Mouse (Mus musculus): ENCODE data around the gene Agfg2.
A peak's percentile ranks its signal among the peaks of the same experiment; 100 is the strongest.
"Not testable (repeated sequence)": the region's sequence is repeated elsewhere in the genome, so short reads cannot be mapped to it uniquely, and the experiment has no call there.

Agfg2 gene

GRCm38 (mm10) chr5:137684294-137685123 lies at the start of gene Agfg2:
Agfg2 (minus strand) TSS chr5:137684726.
- DNase-seq (ENCODE audit: low spot score in 2 of 2): peak; percentile 98 to 99

GRCm38 (mm10) chr5:137733638-137734288 lies 49.2 kb upstream of the Agfg2 start:
- DNase-seq (ENCODE audit: low spot score in 2 of 2): peak; percentile 29 to 47

- DNase-seq (ENCODE audit: low spot score in 2 of 2): no peak
Measured at GRCm38 (mm10) chr5:137726767-137727166, 42.2 kb upstream of the Agfg2 start.

GRCm38 (mm10) chr5:137723840-137724239 lies 39.3 kb upstream of the Agfg2 start:
- DNase-seq (ENCODE audit: low spot score in 2 of 2): no peak

GRCm38 (mm10) chr5:137720558-137721164 lies 36.1 kb upstream of the Agfg2 start:
- not testable (repeated sequence) for DNase-seq (ENCODE audit: low spot score in 2 of 2)

GRCm38 (mm10) chr5:137719088-137719487 lies 34.6 kb upstream of the Agfg2 start:
- DNase-seq (ENCODE audit: low spot score in 2 of 2): no peak

- DNase-seq (ENCODE audit: low spot score in 2 of 2): no peak
Measured at GRCm38 (mm10) chr5:137718020-137718790, 33.7 kb upstream of the Agfg2 start.

GRCm38 (mm10) chr5:137715685-137716084 lies 31.2 kb upstream of the Agfg2 start:
- no peak for DNase-seq (ENCODE audit: low spot score in 2 of 2)

- no peak for DNase-seq (ENCODE audit: low spot score in 2 of 2)
Measured at GRCm38 (mm10) chr5:137713454-137713853, 28.9 kb upstream of the Agfg2 start.

GRCm38 (mm10) chr5:137706913-137707633 lies 22.5 kb upstream of the Agfg2 start:
- peak; percentile 20 to 33 for DNase-seq (ENCODE audit: low spot score in 2 of 2)

- no peak for DNase-seq (ENCODE audit: low spot score in 2 of 2)
Measured at GRCm38 (mm10) chr5:137705242-137705641, 20.7 kb upstream of the Agfg2 start.

- no peak for DNase-seq (ENCODE audit: low spot score in 2 of 2)
Measured at GRCm38 (mm10) chr5:137699850-137700249, 15.3 kb upstream of the Agfg2 start.

- DNase-seq (ENCODE audit: low spot score in 2 of 2): no peak
Measured at GRCm38 (mm10) chr5:137699080-137699479, 14.6 kb upstream of the Agfg2 start.

- no peak for DNase-seq (ENCODE audit: low spot score in 2 of 2)
Measured at GRCm38 (mm10) chr5:137695930-137696329, 11.4 kb upstream of the Agfg2 start.

- DNase-seq (ENCODE audit: low spot score in 2 of 2): no peak
Measured at GRCm38 (mm10) chr5:137694796-137695195, 10.3 kb upstream of the Agfg2 start.

- no peak for DNase-seq (ENCODE audit: low spot score in 2 of 2)
Measured at GRCm38 (mm10) chr5:137691881-137692280, 7.4 kb upstream of the Agfg2 start.

- DNase-seq (ENCODE audit: low spot score in 2 of 2): no peak
Measured at GRCm38 (mm10) chr5:137690531-137690930, 6.0 kb upstream of the Agfg2 start.

- DNase-seq (ENCODE audit: low spot score in 2 of 2): no peak
Measured at GRCm38 (mm10) chr5:137689974-137690373, 5.4 kb upstream of the Agfg2 start.

- no peak for DNase-seq (ENCODE audit: low spot score in 2 of 2)
Measured at GRCm38 (mm10) chr5:137686127-137686790, 1.7 kb upstream of the Agfg2 start.

- DNase-seq (ENCODE audit: low spot score in 2 of 2): no peak
Measured at GRCm38 (mm10) chr5:137685653-137686052, 1.1 kb upstream of the Agfg2 start.
